Mouse (Mus musculus) bone marrow macrophage, adult 2 months (primary cell): ENCODE results near the gene Pwwp2b. TPM values are rescaled to one million over a fixed set of nuclear protein-coding genes. Genes with fewer than 3 reads are reported as not detected.

Experiments
- H3K27ac ChIP-seq: 2 replicates; pipeline ENCODE4 v1.5.1; 2012; ENCODE audit warnings: low read depth, low read length; ENCODE audit not compliant: insufficient read depth
- H3K4me1 ChIP-seq: 2 replicates; pipeline ENCODE4 v1.6.1; 2012; ENCODE audit warnings: low read length; ENCODE audit not compliant: control insufficient read depth, insufficient read depth
- H3K4me3 ChIP-seq: 2 replicates; pipeline ENCODE4 v1.5.1; 2012; ENCODE audit warnings: mild to moderate bottlenecking, low read length, moderate library complexity; ENCODE audit not compliant: insufficient read depth
- CTCF ChIP-seq: IDR thresholded peaks from 2 replicates; pipeline ENCODE4 v1.5.1; 2012; ENCODE audit warnings: low read depth, mild to moderate bottlenecking, low read length, moderate library complexity
- POLR2A ChIP-seq: IDR thresholded peaks from 2 replicates; pipeline ENCODE4 v1.6.1; 2012; ENCODE audit warnings: mild to moderate bottlenecking, low read depth, low read length, borderline replicate concordance
- polyA plus RNA-seq: library from polyadenylated mRNA; stranded (reverse); fragments of >200 nt; gene quantifications from 2 replicates; pipeline ENCODE4 v1.2.4, GENCODE M21; 2012; ENCODE audit not compliant: missing spikeins, insufficient read depth, insufficient read length

Gene Pwwp2b
- polyA plus RNA-seq, 1 experiment = 13.0 TPM

GRCm38 (mm10) chr7:139257752-139258542 lies 9.7 kb downstream of the Pwwp2b start:
- Histone ChIP-seq H3K4me1 (0 out of 2 replicates have a peak, but pooled peaks cover 2% of the 10 kb centered on the region), H3K27ac (no peak overlapping the region), H3K4me3 (no peak overlapping the region)
- TF ChIP-seq CTCF (no peak), POLR2A (no peak)

GRCm38 (mm10) chr7:139264337-139264736 lies 16.1 kb downstream of the Pwwp2b start:
- TF ChIP-seq CTCF (no peak), POLR2A (no peak)
- Histone ChIP-seq H3K4me1 (peaks cover 15% of the 10 kb centered on the region), H3K27ac (no peak overlapping the region), H3K4me3 (no peak overlapping the region)

DNA sequence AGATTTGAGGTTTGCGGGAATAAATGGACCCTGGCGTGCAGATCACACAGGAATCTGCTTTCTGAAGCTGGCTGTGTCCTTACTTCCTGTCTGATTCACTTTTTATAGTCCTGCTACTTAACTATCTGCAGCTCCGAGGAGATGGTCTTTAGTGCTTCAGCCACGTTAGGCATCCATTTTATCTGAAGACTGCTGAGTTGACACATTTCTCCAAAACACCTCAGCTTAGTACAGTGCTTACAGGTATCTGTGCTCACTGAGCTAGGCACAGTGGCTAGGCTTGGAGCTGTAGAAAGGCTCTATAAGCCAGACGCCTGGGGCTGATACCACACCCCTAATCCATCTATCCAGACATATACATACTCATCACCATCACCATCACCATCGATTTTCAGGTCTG lies 17.4 kb downstream of the Pwwp2b start:
- Histone ChIP-seq H3K4me3 (no peak overlapping the region), H3K4me1 (peaks cover 15% of the 10 kb centered on the region), H3K27ac (no peak overlapping the region)
- TF ChIP-seq CTCF = no peak
- no peak for TF ChIP-seq POLR2A

- peaks cover 15% of the 10 kb centered on the region for H3K4me1 ChIP-seq
- no peak overlapping the region for H3K27ac ChIP-seq
- TF ChIP-seq CTCF (no peak), POLR2A (no peak)
- no peak overlapping the region for H3K4me3 ChIP-seq
Observed at GRCm38 (mm10) chr7:139266431-139266830, 18.1 kb downstream of the Pwwp2b start.

GRCm38 (mm10) chr7:139266886-139267870 lies 18.9 kb downstream of the Pwwp2b start:
- Histone ChIP-seq H3K4me3 (no peak overlapping the region), H3K27ac (peak overlapping the region; percentile 24; the same call in 1 of the 2 replicates), H3K4me1 (peaks cover 22% of the 10 kb centered on the region)
- TF ChIP-seq CTCF = no peak
- no peak for TF ChIP-seq POLR2A

DNA sequence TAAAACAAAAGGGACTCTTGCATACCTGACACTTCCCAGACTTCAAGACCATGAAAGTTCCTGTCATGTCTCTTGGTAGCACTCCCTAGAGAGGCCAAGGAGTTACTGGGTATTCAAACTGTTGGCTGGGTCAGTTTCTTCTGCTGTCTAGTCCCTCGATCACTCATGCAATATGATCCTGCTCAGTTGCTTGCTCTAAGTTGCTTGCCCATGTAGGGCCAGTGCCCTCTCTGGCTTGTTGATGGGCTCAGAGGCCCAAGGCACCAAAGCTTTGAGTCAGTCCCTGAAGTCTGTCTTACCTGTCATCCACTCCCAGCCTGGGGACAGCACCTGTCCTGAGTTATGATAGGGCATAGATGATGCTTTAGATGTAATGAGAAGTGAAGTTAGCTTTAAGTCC lies 22.5 kb downstream of the Pwwp2b start:
- H3K27ac ChIP-seq = no peak overlapping the region
- peaks cover 46% of the 10 kb centered on the region for H3K4me1 ChIP-seq
- no peak for TF ChIP-seq POLR2A
- no peak for TF ChIP-seq CTCF
- H3K4me3 ChIP-seq = no peak overlapping the region

DNA sequence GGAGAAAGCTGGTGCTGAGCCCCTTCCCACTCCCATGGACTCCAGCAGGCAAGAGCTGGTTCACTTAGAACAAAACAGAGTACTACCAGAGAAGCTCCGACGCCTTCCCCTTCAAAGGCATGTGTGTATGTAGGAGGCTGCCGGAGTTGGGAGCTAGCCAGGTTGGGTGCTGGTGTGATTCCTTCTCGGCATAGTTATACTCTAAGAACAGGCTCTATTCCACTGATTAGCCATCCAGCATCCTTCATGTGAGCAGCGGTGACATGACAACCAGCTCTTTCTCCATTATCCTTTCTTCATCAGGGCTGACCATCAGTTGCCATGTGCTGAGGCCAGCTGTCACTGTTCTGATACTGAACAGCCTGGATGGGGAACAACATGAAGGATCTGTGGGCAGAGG lies 23.6 kb downstream of the Pwwp2b start:
- TF ChIP-seq CTCF (no peak), POLR2A (no peak)
- Histone ChIP-seq H3K4me3 (no peak overlapping the region), H3K4me1 (peaks cover 42% of the 10 kb centered on the region), H3K27ac (no peak overlapping the region)

DNA sequence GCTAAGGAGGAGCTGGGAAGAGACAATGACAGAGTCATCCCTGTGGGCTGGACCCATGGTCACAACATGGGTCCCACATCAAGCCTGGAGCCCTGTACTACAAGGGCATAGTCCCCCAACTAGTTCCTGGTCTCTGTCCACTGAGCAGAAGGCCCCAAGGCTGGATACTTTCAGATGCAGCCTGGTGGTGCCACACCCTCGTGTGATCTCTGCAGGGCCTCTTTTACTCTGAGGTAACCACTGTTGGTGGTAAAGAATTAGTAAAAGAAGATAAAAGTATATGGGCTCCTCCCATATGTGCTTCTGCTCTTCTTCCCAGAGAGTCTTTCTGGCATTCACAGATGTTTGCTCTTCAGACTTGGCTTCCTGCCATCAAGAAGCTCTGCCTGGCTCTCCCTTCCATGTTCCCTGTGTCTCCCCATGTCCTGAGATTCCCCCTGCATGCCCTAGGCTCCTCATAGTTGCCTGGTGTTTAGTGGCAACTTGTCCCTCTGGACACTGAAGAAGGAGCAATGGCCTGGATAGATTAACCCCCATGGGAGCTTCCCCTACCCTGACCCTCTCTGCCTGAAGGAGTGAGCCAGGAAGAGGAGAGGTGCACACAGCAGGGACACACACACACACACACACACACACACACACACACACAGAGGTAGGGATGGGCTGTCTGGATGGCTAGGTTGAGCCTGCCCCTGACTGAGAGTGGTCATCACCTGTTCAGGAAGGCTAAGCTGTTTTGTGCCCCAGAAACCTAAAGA lies 24.5 kb downstream of the Pwwp2b start:
- no peak for TF ChIP-seq POLR2A
- no peak for TF ChIP-seq CTCF
- peak overlapping the region; percentile 67 for H3K27ac ChIP-seq
- H3K4me1 ChIP-seq = peaks cover 33% of the 10 kb centered on the region
- H3K4me3 ChIP-seq = no peak overlapping the region

DNA sequence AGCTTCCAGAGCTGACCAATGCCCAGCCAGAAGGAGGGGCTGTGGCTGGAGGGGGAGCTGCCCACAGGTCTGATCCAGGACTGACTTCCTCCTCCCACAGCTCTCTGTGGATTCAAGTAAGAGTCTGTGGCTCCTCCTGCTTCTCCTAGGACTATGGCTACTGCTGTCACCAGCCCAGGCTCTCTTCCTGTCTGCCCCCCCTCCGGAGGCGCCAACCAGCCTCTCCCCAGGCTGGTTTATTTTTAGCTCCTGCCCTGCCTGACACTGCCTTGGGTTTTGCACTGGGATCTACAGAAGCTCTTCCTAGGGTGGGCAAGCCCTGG lies 25.1 kb downstream of the Pwwp2b start:
- Histone ChIP-seq H3K27ac (peak overlapping the region; percentile 86), H3K4me1 (peaks cover 31% of the 10 kb centered on the region), H3K4me3 (no peak overlapping the region)
- TF ChIP-seq POLR2A (no peak), CTCF (no peak)
